Mouse (Mus musculus) kidney, adult 11 months (tissue): ENCODE data around the gene F5.

Experiments
- DNase-seq: peaks from one replicate; pipeline ENCODE4 v3.0.0; 2022

Gene F5

GRCm38 (mm10) chr1:164236078-164236477 is 84.4 kb downstream of the F5 start:
- DNase-seq, result no peak

DNA sequence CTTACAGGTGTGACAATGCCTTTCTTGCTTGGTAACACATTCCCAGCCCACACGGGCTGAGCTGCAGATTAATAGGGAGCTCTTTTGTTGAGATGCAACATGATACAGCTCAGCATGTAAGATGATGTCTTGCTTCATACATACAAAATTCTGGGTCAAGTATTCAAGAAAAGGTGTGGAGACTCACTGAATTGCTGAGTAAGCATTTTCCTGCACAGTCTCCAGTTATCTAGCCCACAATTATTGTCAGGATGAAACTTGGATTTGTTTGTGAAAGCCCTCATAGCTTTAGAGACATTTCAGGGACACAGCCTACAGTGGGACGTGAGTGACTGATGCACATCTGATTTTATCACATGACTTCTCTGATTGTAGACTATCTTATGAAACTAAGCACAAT is 89.9 kb downstream of the F5 start:
- no peak for DNase-seq

- no peak for DNase-seq
Observed at GRCm38 (mm10) chr1:164242809-164243208, 91.2 kb downstream of the F5 start.

- no peak for DNase-seq
Observed at GRCm38 (mm10) chr1:164247442-164247841, 95.8 kb downstream of the F5 start.

DNA sequence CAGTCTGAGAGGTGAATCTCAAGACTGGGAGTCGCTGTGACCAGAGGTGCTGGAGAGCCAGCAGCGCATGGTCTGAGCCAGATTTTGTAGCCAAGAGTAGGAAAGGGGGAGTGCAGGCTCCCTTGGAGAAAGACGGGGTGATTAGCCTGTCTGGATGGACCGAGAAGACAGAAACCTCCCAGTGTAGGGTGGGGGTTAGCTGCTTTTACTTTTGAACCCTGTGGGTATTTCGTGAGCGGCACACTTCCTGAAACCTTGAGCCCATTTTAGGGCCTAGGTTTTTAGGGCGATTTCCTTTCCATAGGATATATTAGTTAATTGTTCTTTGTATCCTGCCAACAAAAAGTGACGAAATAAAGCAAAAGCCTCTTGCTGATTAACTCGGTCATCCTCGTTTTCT is 96.3 kb downstream of the F5 start:
- peak; percentile 16 for DNase-seq

DNA sequence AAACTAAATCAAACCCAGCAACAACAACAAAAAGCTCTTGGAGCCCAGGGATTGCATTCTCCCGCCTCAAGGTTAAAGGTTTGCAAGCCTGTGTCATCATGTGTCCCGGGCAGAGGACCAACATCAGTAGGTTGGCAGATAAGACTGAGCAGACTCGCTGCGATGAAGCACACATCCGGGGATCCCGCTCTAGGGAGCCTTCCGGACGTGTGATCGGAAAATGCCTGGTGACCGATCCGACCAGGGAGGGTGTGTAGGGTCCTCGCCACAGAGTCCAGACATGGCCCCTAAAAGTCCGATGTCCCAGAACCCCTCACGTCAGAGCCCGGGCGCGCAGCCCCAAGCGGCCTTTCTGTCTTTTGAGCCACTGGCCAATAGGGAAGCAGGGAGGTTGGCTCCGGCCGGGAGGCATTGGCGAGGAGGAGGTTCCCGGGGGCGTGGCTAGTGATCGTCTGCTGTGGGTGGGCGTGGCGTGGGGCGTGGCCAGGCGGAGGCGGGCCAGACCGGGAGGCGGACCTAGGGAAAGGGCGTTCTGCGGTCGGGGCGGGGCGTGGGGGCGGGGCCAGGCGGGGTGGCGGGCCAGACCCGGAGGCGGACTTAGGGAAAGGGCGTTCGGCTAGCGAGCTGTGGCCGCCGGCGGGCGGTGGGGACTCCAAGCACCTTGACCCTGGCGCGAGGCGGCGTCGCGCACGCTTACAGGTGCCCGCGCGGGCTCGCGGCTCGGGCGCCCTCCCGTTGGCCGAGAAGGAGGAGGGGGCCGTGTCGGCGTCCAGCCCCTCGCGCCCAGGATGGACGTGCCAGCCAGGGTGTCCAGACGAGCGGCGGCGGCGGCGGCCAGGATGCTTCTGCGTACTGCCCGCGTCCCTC is 97.1 kb downstream of the F5 start, which contains the start of gene Slc19a2:
Gene Slc19a2 (plus strand): TSS at position 582 of the 867 bp plus-strand sequence.
- DNase-seq, result peak; percentile 96

GRCm38 (mm10) chr1:164249332-164249711 is 97.7 kb downstream of the F5 start:
- DNase-seq, result peak; percentile 50

GRCm38 (mm10) chr1:164250391-164251150 is 98.9 kb downstream of the F5 start:
- DNase-seq, result peak; percentile 15

GRCm38 (mm10) chr1:164251438-164251837 is 99.8 kb downstream of the F5 start:
- no peak for DNase-seq

DNA sequence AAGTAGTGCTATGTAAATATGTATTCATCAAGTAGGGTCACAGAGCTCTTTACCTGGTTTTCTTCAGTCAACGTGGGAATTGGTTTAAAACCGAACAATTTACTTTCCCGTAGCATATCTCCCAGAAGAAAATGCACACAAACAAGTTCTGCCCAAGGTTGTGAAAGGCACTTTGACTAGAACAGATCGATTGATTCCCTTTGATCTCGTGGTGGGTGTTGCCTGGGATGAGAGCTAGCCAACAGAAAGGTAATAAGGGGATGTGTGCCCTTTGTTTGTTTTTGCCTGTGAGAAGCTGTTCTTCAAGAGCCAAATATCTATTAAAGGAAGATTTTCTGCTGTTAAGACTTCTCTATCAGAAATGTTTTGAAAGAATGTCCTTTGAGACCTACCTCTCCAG is 100.9 kb downstream of the F5 start:
- no peak for DNase-seq

DNA sequence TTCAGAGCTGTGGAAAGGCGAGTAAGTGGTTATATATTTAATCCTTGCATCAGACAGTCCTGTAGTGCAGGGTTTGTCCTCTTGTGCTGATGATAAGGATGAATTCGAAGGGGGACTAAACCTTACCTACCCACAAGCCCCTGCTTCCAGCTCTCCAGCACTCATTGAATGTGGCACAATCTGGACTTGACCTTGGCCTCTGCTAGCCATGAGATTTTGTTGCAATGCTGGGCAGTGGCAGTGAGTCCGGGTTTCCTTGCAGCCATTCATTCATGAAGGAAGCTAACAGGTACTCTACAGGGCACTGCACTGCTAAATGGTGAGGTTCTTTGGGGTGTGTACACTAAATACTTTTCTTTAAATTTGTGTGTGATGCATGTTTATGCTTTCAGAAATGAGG is 103.2 kb downstream of the F5 start:
- DNase-seq, result no peak

DNA sequence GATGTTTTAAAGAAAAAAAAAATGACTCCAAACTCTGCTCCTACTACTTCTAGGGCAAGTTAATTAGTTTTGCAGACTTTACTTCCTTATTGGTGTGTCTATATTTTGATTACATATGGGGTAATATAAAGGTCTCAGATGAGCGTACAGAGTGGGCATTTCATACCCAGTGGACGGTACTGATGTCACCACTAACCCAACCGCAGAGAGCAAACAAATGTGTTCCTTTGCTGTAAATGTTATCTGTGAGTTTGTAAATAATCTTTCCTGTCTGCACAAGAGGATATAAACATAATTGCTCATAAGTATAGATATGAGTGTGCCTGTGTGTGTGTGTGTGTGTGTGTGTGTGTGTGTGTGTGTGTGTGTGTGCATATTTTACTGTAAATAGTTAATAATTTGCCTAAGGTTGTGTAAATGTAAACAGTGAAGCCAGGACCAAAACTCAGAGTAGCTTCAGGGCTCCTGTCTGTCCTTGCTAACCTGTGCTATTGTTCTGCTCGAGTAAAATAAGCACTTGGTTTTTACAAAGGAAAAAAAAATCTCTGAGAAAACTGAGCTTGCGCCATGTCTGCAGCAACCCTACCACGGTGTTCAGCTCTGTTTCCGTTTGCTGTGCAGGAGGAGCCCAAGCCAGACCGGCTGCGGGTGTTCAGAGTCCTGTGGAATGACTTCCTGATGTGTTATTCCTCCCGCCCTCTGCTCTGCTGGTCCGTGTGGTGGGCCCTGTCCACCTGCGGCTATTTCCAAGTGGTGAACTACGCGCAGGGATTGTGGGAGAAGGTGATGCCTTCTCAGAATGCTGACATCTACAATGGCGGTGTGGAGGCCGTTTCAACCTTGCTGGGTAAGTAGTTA is 108.8 kb downstream of the F5 start:
- no peak for DNase-seq

GRCm38 (mm10) chr1:164261553-164261952 is 109.9 kb downstream of the F5 start:
- no peak for DNase-seq
